27 mouse cellular contexts compared by ENCODE assay signal in genomic region chr6:125524027-125524426, GRCm38 (mm10). TPM values are rescaled to one million over a fixed set of nuclear protein-coding genes. Genes with fewer than 3 reads are reported as not detected.
DNase-seq lines count a peak whose midpoint lies in the region; ATAC-seq and TF ChIP-seq lines count a peak whose summit lies in the region.
"Had no signal": no experiment of that assay in that cellular context is flagged by ENCODE, and none has a peak within 500 bp of the region (broad histone marks: within the 10 kb centered on the region; RNA-seq: fewer than 3 reads in every experiment).

No protein-coding gene starts in this region.

- no peak for TF ChIP-seq CTCF in spleen, adult 2 months (IDR thresholded peaks at IDR 0.05; ENCODE audit: extremely low read depth, insufficient read depth, insufficient read length, insufficient replicate concordance)
- TF ChIP-seq CTCF in kidney, adult 2 months (conservative IDR thresholded peaks at IDR 0.05; ENCODE audit: insufficient read depth, insufficient read length, low read depth, low read length) = no peak

- H3K36me3 ChIP-seq in spleen, adult 2 months (ENCODE audit: control insufficient read depth, insufficient read depth, low read length) = no peaks in the 10 kb centered on the region
- no peaks in the 10 kb centered on the region for H3K36me3 ChIP-seq in kidney, adult 2 months (ENCODE audit: control insufficient read depth, insufficient read depth, low read length)
- H3K36me3 ChIP-seq in hindbrain, embryonic 10.5 days = no peaks in the 10 kb centered on the region
- H3K36me3 ChIP-seq: embryonic facial prominence, embryonic 13.5 days; forebrain, embryonic 12.5 days; heart, embryonic 15.5 days; limb, embryonic 13.5 days; liver, embryonic 13.5 days; midbrain, embryonic 10.5 days had no signal

- H3K4me1 ChIP-seq in spleen, adult 2 months (ENCODE audit: control insufficient read depth, insufficient read depth, insufficient read length) = peaks cover 9% of the 10 kb centered on the region; the same call in 1 of the 2 replicates
- H3K4me1 ChIP-seq in kidney, adult 2 months (ENCODE audit: control insufficient read depth, insufficient read depth, low read length) = no peaks in the 10 kb centered on the region
- no peaks in the 10 kb centered on the region for H3K4me1 ChIP-seq in hindbrain, embryonic 10.5 days (replicated peaks)
- H3K4me1 ChIP-seq: forebrain, embryonic 12.5 days; midbrain, embryonic 10.5 days had no signal

- peak; percentile 59 for ATAC-seq in common myeloid progenitor, adult 5-6 weeks (replicated peaks; ENCODE audit: low read depth, poor library complexity, severe bottlenecking)
- peak; percentile 43; the same call in 1 of the 2 replicates for ATAC-seq in megakaryocyte progenitor cell, adult 5-6 weeks (replicated peaks; ENCODE audit: poor library complexity)
- ATAC-seq: hindbrain, postnatal 0 days; intestine, postnatal 0 days; midbrain, embryonic 16.5 days; Patski had no signal

- no peak for TF ChIP-seq POLR2A in spleen, adult 2 months (IDR thresholded peaks at IDR 0.05; ENCODE audit: low read depth, low read length)
- TF ChIP-seq POLR2A in kidney, adult 2 months (IDR thresholded peaks at IDR 0.05; ENCODE audit: low read depth, low read length) = no peak

- no peak overlapping the region for H3K4me3 ChIP-seq in spleen, adult 2 months (ENCODE audit: extremely low read depth, insufficient read depth, insufficient read length)
- H3K4me3 ChIP-seq in kidney, adult 2 months (ENCODE audit: insufficient read depth, low read depth, low read length) = no peak overlapping the region
- H3K4me3 ChIP-seq in hindbrain, embryonic 10.5 days = no peak overlapping the region
- H3K4me3 ChIP-seq: embryonic facial prominence, embryonic 13.5 days; erythroblast, embryonic 14.5 days; forebrain, embryonic 12.5 days; heart, embryonic 15.5 days; limb, embryonic 13.5 days; liver, embryonic 13.5 days; midbrain, embryonic 10.5 days had no signal

- H3K27ac ChIP-seq in spleen, adult 2 months (ENCODE audit: insufficient read depth, low read length) = no peak overlapping the region
- no peak overlapping the region for H3K27ac ChIP-seq in kidney, adult 2 months (ENCODE audit: insufficient read depth, low read depth, low read length)
- no peak overlapping the region for H3K27ac ChIP-seq in hindbrain, embryonic 10.5 days
- H3K27ac ChIP-seq: embryonic facial prominence, embryonic 13.5 days; forebrain, embryonic 12.5 days; heart, embryonic 15.5 days; hindbrain, postnatal 0 days; limb, embryonic 13.5 days; liver, embryonic 13.5 days; midbrain, embryonic 10.5 days had no signal

- H3K27me3 ChIP-seq in spleen, adult 2 months (ENCODE audit: control insufficient read depth, insufficient read depth, low read length) = no peaks in the 10 kb centered on the region
- no peaks in the 10 kb centered on the region for H3K27me3 ChIP-seq in kidney, adult 2 months (replicated peaks; ENCODE audit: control insufficient read depth, insufficient read depth, low read length)
- H3K27me3 ChIP-seq in hindbrain, embryonic 10.5 days (ENCODE audit: insufficient read depth, poor library complexity, severe bottlenecking) = no peaks in the 10 kb centered on the region
- H3K27me3 ChIP-seq: embryonic facial prominence, embryonic 13.5 days; forebrain, embryonic 12.5 days; heart, embryonic 15.5 days; limb, embryonic 13.5 days; liver, embryonic 13.5 days; Patski had no signal

- H3K9me3 ChIP-seq in hindbrain, embryonic 10.5 days = no peaks in the 10 kb centered on the region
- H3K9me3 ChIP-seq: embryonic facial prominence, embryonic 13.5 days; forebrain, embryonic 12.5 days; heart, embryonic 15.5 days; limb, embryonic 13.5 days; liver, embryonic 13.5 days; midbrain, embryonic 10.5 days had no signal

- 21% methylated on average over 6 of the region's 6 CpGs for WGBS in spleen, adult 2 months
- WGBS in kidney, adult 2 months = 71% methylated on average over 6 of the region's 6 CpGs
- WGBS in hindbrain, embryonic 10.5 days = 84% methylated on average over 6 of the region's 6 CpGs

- peak; percentile 16 to 26 for DNase-seq in spleen, adult 2 months (ENCODE audit: low read depth in 1 of 2, low spot score in 2 of 2)
- DNase-seq in spleen, adult 18-20 months = no peak
- no peak for DNase-seq in kidney, adult 2 months
- DNase-seq in urinary bladder, postnatal 36 days (ENCODE audit: low spot score in 2 of 2) = no peak
- no peak for DNase-seq in hindbrain, embryonic 10.5 days (ENCODE audit: low spot score)
- DNase-seq: adrenal gland, adult 8-10 months; cerebellum, adult 2 months; cerebellum, postnatal 25 days; embryo, embryonic 11 days; gastrocnemius, postnatal 36 days; heart, postnatal 4 days; kidney, postnatal 4 days; liver, embryonic 13.5 days; lung, adult 2 months; retina, postnatal 1 day had no signal

RNA-seq across cellular contexts. Expression of gene Vwf, which starts 22.5 kb away (rescaled TPM):
- polyA plus RNA-seq in spleen, adult 2 months (2012; rRNA removed) = 42.9 TPM in 2 replicates
- 15.3 and 16.7 TPM in 2 replicates for total RNA-seq in common myeloid progenitor, adult 5-6 weeks (2017)
- 2.4 and 2.6 TPM in 2 replicates for total RNA-seq in megakaryocyte progenitor cell, adult 5-6 weeks (2015)
- 0.08 and 0.47 TPM in 2 replicates for total RNA-seq in megakaryocyte progenitor cell, adult 5-6 weeks (2017)
- polyA plus RNA-seq in kidney, adult 2 months (2012; rRNA removed) = 14.6 and 16.8 TPM in 2 replicates
- polyA plus RNA-seq in hindbrain, embryonic 10.5 days (2016; fragmentation: Nextera tagmentation; extraction: Ambion mirVana) = 3.9 and 7.1 TPM in 2 replicates

RNA-seq across cellular contexts. Expression of gene Cd9, which starts 29.4 kb away (rescaled TPM):
- 68.0 and 68.5 TPM in 2 replicates for polyA plus RNA-seq in spleen, adult 2 months (2012; rRNA removed)
- 54.4 and 64.8 TPM in 2 replicates for total RNA-seq in common myeloid progenitor, adult 5-6 weeks (2017)
- total RNA-seq in megakaryocyte progenitor cell, adult 5-6 weeks (2015) = 41.0 and 50.9 TPM in 2 replicates
- total RNA-seq in megakaryocyte progenitor cell, adult 5-6 weeks (2017) = 31.0 and 38.7 TPM in 2 replicates
- 138 and 140 TPM in 2 replicates for polyA plus RNA-seq in kidney, adult 2 months (2012; rRNA removed)
- 35.9 and 39.9 TPM in 2 replicates for polyA plus RNA-seq in hindbrain, embryonic 10.5 days (2016; fragmentation: Nextera tagmentation; extraction: Ambion mirVana)
- polyA plus RNA-seq: erythroblast, embryonic 14.5 days had no signal

Comparison
In these comparisons a context has a peak if more than half of its experiments do, and no peak if none do; other contexts are left out.
1. DNase-seq: peak in spleen, adult 2 months (2 of 2); none in spleen, adult 18-20 months (0 of 2), kidney, adult 2 months (single experiment), urinary bladder, postnatal 36 days (0 of 2) and hindbrain, embryonic 10.5 days (single experiment).